Mouse (Mus musculus) G1E (cell line): ENCODE measurements around the gene Neurl4.

Experiments
- CTCF ChIP-seq: IDR thresholded peaks from 2 replicates; pipeline ENCODE4 v1.5.1; 2012; ENCODE audit warnings: low read depth, low read length, inconsistent platforms, mixed read lengths
- GATA1 ChIP-seq: IDR thresholded peaks from 2 replicates; pipeline ENCODE4 v1.6.1; 2012; ENCODE audit warnings: borderline replicate concordance, low read length, inconsistent platforms, mixed read lengths
- POLR2AphosphoS5 ChIP-seq: IDR thresholded peaks from 2 replicates; pipeline ENCODE4 v1.6.1; 2012; ENCODE audit warnings: low read depth, low read length, inconsistent platforms; ENCODE audit not compliant: insufficient replicate concordance
- TAL1 ChIP-seq: conservative IDR thresholded peaks from 2 replicates; pipeline ENCODE4 v1.6.1; 2012; ENCODE audit warnings: low read depth, low read length, inconsistent platforms, mixed read lengths

GRCm38 (mm10) chr11:69884240-69884639 is 16.6 kb upstream of the Neurl4 start:
- no peak for TF ChIP-seq CTCF
- no peak for TF ChIP-seq TAL1
- no peak for TF ChIP-seq GATA1
- no peak for TF ChIP-seq POLR2AphosphoS5
